Mouse (Mus musculus) right cerebral cortex, postnatal 36 days (tissue): ENCODE measurements around the gene Traf3ip1.

Source experiments
- DNase-seq, 2 experiments: peaks; one replicate each; pipeline ENCODE4 v3.0.0; 2022; ENCODE audit warnings: low spot score in 2 of 2, mixed read lengths in 1 of 2

Gene Traf3ip1

DNA sequence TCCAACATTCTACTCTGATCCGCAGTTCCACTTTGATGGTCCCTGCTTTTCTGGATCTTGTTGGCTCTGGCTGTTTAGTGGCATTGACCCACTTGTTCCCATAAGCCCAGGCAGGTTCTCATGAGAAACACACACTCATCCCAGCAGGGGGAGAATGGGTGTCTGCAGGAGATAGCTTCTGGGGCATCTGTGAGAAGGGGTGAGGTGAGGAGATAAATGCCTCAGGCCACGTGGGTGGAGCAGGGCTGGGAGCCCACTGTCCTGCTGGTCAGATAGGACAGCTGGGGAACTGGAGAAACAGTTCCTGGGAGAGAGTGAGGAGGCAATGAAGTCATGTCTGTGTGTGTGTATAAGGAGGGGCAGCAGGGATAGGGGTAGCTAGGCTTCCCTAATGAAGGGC lies 39.0 kb downstream of the Traf3ip1 start:
- no peak for DNase-seq

- no peak for DNase-seq
Measured at GRCm38 (mm10) chr1:91533961-91534723, 39.7 kb downstream of the Traf3ip1 start.

DNA sequence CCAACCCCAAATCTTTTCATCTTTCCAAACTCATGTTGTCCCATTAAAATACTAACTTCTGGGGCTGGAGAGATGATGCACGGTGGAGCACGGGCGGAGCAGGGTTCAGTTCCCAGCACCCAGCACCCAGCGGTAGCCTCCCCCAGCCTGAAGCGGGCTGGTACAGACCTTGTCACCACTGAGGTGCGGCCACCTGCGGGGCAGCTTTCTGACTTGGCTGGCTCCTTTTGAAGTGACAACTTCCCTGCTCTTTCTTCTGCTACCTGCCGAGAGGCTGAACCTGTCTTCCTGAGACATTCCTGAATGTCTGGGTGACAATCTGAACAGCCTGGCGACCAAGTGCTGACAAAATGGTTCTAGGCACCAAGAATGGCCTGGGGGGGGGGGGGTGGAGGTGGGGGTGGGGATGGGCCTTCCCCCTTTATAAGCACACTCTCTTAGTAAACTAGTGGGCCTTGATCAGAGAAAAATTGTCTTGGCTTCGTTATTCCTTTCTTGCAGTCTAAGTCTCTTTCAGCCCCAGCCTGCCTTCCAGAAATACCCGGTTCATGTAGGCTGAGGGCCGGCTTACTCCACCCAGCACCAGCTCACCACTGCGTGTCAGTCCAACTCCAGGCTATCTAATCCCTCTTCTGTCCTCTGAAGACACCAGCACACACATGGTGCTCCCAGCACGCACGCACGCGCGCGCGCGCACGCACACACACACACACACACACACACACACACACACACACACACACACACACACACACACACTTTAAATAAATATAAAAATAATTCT lies 43.5 kb downstream of the Traf3ip1 start:
- DNase-seq, result no peak

DNA sequence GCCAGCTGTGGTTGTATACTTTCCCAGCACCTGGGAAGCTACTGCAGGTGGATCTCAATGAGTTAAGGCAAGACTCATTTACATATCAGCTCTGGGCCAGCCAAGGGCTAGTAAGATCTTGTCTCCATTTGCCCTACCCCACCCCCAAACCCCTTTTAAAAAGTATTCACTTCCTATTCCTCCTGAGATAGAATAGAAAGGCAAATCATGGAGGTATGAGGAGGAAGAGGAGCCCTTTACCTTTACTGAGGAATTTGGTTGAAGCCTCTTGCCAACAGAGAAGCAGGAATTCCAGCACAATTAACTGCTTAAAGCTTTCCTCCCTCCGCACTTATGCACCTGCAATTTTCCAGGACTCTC lies 44.1 kb downstream of the Traf3ip1 start:
- no peak for DNase-seq

GRCm38 (mm10) chr1:91539246-91539645 lies 44.8 kb downstream of the Traf3ip1 start:
- DNase-seq, result no peak

DNA sequence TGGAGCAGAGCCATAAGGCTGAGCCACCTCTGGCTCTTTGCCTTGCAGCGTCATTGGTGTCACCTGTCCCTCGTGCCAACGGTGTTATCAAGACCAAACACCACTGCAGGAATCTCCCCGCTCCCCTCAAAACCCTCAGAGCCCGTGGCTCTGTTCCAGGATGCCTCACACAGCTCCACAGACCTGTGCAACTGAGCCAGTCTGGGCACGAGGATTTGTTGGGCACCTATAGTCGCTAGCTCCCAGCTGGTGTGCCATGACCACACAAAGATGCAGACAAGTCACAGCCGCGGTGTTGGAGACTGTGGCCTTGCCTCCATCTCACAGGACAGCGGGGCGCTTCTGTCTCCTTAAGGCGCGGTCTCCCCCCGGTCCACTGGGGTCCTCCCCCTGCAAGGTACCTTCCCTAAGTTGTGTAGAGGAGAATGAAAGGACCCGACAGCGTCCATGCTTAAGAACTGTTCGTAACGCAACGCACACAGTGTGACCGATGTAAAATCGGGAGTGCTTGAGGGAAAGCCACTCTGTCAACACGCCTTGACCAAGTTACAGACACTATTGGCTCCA lies 45.3 kb downstream of the Traf3ip1 start:
- DNase-seq, result no peak

- peak; percentile 92 to 95 for DNase-seq
Measured at GRCm38 (mm10) chr1:91540271-91540826, 45.9 kb downstream of the Traf3ip1 start, which contains the start of gene Asb1. Gene Asb1, plus strand, starts transcription at chr1:91540544.

- no peak for DNase-seq
Measured at GRCm38 (mm10) chr1:91541042-91541592, 46.7 kb downstream of the Traf3ip1 start.

- DNase-seq, result no peak
Measured at GRCm38 (mm10) chr1:91543974-91544373, 49.5 kb downstream of the Traf3ip1 start.

GRCm38 (mm10) chr1:91545226-91545625 lies 50.8 kb downstream of the Traf3ip1 start:
- no peak for DNase-seq

GRCm38 (mm10) chr1:91547567-91547966 lies 53.1 kb downstream of the Traf3ip1 start:
- no peak for DNase-seq

- DNase-seq, result no peak
Measured at GRCm38 (mm10) chr1:91549073-91549472, 54.6 kb downstream of the Traf3ip1 start.

DNA sequence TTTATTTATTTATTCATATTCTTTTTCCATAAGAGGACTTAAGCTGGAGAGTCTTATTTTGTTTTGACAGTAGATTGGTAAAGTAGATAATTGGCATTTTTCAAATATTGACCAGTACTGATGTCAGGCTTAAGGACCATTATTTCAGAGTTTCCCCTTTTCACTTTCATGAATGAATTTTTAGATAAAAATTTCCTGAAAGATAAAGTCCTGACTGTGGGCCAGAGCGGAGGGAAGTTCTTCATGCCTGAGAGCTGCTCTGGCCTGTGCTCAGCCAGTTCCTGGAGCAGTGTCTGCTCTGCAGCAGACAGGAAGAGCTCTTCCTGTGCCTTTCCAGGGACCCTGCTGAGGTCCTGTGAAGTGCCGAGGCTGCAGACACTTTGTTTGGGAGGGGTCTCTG lies 62.7 kb downstream of the Traf3ip1 start:
- DNase-seq, result no peak

- no peak for DNase-seq
Measured at GRCm38 (mm10) chr1:91561226-91561625, 66.8 kb downstream of the Traf3ip1 start.

DNA sequence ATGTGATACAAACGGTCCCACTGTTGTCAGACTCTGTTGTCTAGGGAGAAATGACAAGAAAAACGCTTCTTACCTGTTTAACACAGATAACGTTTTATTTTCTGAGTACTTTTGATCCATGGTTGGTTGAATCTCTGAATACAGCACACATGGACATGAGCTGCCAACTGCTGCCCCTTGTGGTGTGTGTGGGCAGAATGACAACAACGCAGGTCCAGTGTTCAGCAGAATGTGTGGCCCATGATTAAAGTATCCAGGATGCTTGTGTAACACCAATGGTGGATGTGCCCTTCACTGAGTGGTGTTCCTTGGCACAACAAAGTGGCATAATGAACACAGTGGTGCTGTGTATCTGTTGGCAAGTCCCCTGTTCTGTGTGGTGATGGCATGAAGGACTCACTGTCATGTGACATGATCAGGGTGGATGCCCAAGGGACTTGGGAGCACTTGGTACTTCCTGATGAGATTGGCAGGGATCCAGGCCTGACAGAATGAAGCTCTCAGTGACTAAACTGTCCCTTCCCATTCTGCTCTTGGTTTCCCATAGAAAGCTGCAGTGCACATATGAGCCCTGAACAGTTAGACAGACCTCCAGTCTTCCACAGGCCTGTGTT lies 68.6 kb downstream of the Traf3ip1 start:
- DNase-seq, result no peak

GRCm38 (mm10) chr1:91564004-91564403 lies 69.6 kb downstream of the Traf3ip1 start:
- DNase-seq, result no peak

- no peak for DNase-seq
Measured at GRCm38 (mm10) chr1:91564598-91564997, 70.2 kb downstream of the Traf3ip1 start.

DNA sequence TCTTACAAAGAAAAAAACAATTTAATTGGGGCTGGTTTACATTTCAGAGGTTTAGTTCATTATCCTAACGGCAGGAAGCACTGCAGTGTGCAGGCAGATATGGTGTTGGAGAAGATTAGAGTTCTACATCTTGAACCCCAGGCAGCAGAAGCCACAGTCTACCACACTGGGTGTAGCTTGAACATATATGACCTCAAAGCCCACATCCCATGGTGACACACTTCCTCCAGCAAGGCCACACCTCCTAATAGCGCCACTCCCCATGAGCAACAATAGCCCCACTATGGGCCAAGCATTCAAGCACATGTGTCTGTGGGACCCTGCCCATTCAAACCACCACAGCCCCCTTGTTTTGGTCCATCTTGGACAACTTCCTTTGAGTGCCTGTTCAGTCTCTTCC lies 72.8 kb downstream of the Traf3ip1 start:
- DNase-seq, result no peak

- no peak for DNase-seq
Measured at GRCm38 (mm10) chr1:91572458-91572857, 78.0 kb downstream of the Traf3ip1 start.

- peak; percentile 29 to 44 for DNase-seq
Measured at GRCm38 (mm10) chr1:91574208-91574607, 79.8 kb downstream of the Traf3ip1 start.

- no peak for DNase-seq
Measured at GRCm38 (mm10) chr1:91577883-91578517, 83.6 kb downstream of the Traf3ip1 start.
